Mouse (Mus musculus) erythroblast, embryonic 14.5 days (primary cell): ENCODE results near the gene Glrx.

Experiments used
- GATA1 ChIP-seq: IDR thresholded peaks from 2 replicates; pipeline ENCODE4 v1.6.1; 2012; ENCODE audit warnings: low read length, inconsistent platforms, mixed read lengths
- TAL1 ChIP-seq: IDR thresholded peaks from 3 replicates; pipeline ENCODE4 v1.6.1; 2012; ENCODE audit warnings: low read length, inconsistent platforms, mixed read lengths

DNA sequence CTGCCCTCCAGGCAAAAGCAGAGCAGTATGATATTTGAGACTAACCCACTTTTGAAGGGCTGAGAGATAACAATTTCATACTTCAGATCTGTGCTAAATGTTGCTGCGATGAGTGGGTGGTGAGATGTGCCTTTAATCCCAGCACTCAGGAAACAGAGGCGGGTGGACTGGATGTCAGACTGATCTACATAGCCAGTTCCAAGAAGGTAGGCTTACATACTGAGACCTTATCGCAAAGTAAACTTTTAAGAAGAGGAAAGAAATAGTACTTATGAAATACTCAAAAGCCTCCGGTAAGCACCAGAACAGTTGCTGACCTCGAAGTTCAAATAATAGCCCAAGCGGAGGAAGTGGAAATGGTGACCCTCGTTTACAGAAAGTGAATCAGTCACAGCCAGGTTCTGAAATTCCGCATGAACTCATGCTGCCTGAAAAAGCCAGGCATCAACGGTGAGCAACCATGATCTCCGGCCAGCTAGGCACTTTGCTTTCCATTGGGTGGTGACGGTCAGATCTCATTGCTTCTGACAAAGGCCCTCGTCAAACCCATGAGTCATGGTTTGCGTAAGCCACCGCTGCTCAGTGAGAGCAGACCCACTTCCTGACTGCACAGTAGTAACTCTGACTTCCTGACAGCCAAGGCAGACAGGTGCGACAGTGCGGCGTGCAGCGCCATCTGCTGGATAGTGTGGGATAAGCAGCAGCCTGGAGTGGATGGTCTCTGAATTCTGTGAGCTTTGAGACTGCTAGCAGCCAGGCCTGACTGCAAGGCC is 42.1 kb upstream of the Glrx start:
- TF ChIP-seq GATA1 = no peak
- no peak for TF ChIP-seq TAL1
